Mouse (Mus musculus) heart, embryonic 13.5 days (tissue): ENCODE data around the gene Msl1. TPM values are rescaled to one million over a fixed set of nuclear protein-coding genes. Genes with fewer than 3 reads are reported as not detected.

Experiments
- ATAC-seq: fragments of 200-750 bp; cut with Nextera tagmentation; 2 replicates; pipeline ENCODE4 v1.8.0; 2017; ENCODE audit warnings: moderate TSS enrichment; ENCODE audit not compliant: insufficient number of reproducible peaks, low FRiP score, low TSS enrichment; ENCODE audit errors: extremely low read depth
- H3K27ac ChIP-seq: fragments of 300-500 bp; sonication (generic); replicated peaks from 2 replicates; pipeline ENCODE4 v1.5.1; 2015; ENCODE audit warnings: moderate library complexity, mild to moderate bottlenecking, inconsistent platforms
- H3K27me3 ChIP-seq: fragments of 300-500 bp; sonication (generic); replicated peaks from 2 replicates; pipeline ENCODE4 v1.6.1; 2015; ENCODE audit warnings: mild to moderate bottlenecking, inconsistent platforms
- H3K36me3 ChIP-seq: fragments of 300-500 bp; sonication (generic); 2 replicates; pipeline ENCODE4 v1.6.1; 2015; ENCODE audit warnings: mild to moderate bottlenecking, inconsistent platforms
- H3K4me1 ChIP-seq: fragments of 300-500 bp; sonication (generic); 2 replicates; pipeline ENCODE4 v1.6.1; 2015; ENCODE audit warnings: inconsistent platforms
- H3K4me2 ChIP-seq: fragments of 300-500 bp; sonication (generic); 2 replicates; pipeline ENCODE4 v1.6.1; 2015; ENCODE audit warnings: inconsistent platforms, mild to moderate bottlenecking, moderate library complexity
- H3K4me3 ChIP-seq: fragments of 300-500 bp; sonication (generic); 2 replicates; pipeline ENCODE4 v1.5.1; 2015; ENCODE audit warnings: moderate library complexity, mild to moderate bottlenecking, inconsistent platforms
- H3K9ac ChIP-seq: fragments of 300-500 bp; sonication (generic); 2 replicates; pipeline ENCODE4 v1.6.1; 2015; ENCODE audit warnings: inconsistent platforms, mild to moderate bottlenecking, moderate library complexity
- H3K9me3 ChIP-seq: fragments of 300-500 bp; sonication (generic); 2 replicates; pipeline ENCODE4 v1.6.1; 2016; ENCODE audit warnings: inconsistent platforms
- WGBS: fragments of 180-500 bp; shearing (Covaris S2); methylation state at CpG from one replicate; pipeline ENCODE4 v1.1.7; 2015; ENCODE audit warnings: mixed read lengths; 5-methylcytosine and 5-hydroxymethylcytosine counted together
- polyA plus RNA-seq: library from polyadenylated mRNA; unstranded; fragments of >200 nt; fragmentation: Nextera tagmentation; extraction: Ambion mirVana; gene quantifications from 2 replicates; pipeline ENCODE4 v1.2.1, GENCODE M21; 2015

Msl1 gene
- polyA plus RNA-seq, 1 experiment from 2014 or later = 14.6 TPM

DNA sequence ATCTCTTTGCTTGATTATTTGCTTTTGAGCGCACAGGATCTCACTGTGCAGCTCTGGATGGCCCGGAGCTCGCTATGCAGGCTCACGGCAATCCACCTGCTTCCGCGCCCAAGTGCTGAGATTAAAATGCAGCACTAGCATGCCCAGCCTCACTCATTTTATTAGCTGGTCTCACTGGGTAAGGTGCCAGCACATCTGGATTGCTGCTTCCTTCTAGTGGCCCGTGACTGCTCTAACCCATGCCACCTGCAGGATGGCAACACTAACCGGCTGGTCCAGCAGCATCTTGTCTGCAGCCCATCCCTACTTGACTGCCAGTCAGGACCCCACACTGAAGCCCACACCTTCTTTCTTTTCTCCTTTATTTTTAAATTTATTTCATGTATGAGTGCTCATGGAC is 58.8 kb downstream of the Msl1 start:
- no peaks in the 10 kb centered on the region for H3K36me3 ChIP-seq
- no peak for ATAC-seq
- H3K9me3 ChIP-seq = no peaks in the 10 kb centered on the region
- H3K9ac ChIP-seq = no peak overlapping the region
- 86% methylated on average over 8 of the region's 8 CpGs for WGBS
- H3K27ac ChIP-seq = no peak overlapping the region
- H3K4me1 ChIP-seq = peaks cover 36% of the 10 kb centered on the region
- no peak overlapping the region for H3K4me3 ChIP-seq
- H3K27me3 ChIP-seq = peaks cover 18% of the 10 kb centered on the region; the same call in 1 of the 2 replicates
- no peak overlapping the region for H3K4me2 ChIP-seq

DNA sequence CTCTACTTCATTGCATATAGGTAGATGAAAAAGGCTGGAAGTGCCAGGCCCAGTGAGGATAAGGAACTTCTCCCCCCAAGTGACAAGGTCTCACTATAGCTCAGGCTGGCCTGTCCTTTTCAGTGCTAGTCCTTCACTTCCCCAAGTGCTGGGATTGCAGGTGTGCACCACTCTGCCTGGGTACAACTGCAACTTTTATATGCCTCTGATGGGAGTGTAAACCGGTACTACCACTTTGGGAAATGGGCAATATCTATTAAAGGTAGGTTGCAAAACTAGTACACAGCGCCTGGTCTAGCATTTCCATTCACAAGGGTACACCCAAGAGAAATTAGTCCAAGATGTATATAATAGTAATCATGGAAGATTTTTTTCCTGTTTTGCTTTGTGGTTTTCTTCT is 59.3 kb downstream of the Msl1 start:
- 86% methylated on average over 2 of the region's 2 CpGs for WGBS
- Histone ChIP-seq H3K4me2 (no peak overlapping the region), H3K27me3 (peaks cover 14% of the 10 kb centered on the region; the same call in 1 of the 2 replicates), H3K36me3 (no peaks in the 10 kb centered on the region), H3K4me1 (peaks cover 30% of the 10 kb centered on the region), H3K9ac (no peak overlapping the region), H3K9me3 (no peaks in the 10 kb centered on the region), H3K4me3 (no peak overlapping the region), H3K27ac (no peak overlapping the region)
- no peak for ATAC-seq

Other genes with a start within 250 kb of the Msl1 start
- gene Ikzf3, start 249.5 kb upstream of the Msl1 start, polyA plus RNA-seq = 0.13 TPM in 1 of 2 replicates, not detected in the other
- 0.15 and 0.34 TPM in 2 replicates for gene Zpbp2, start 244.4 kb upstream of the Msl1 start, polyA plus RNA-seq
- gene Ormdl3, start 208.1 kb upstream of the Msl1 start, polyA plus RNA-seq = 63.4 and 76.8 TPM in 2 replicates
- gene Lrrc3c, start 197.2 kb upstream of the Msl1 start, polyA plus RNA-seq = not detected in 2 replicates
- gene Gm12355, start 169.9 kb upstream of the Msl1 start, polyA plus RNA-seq = 0.28 and 0.55 TPM in 2 replicates
- gene Gsdma3, start 169.2 kb upstream of the Msl1 start, polyA plus RNA-seq = not detected in 2 replicates
- not detected in 2 replicates for gene Gsdma2, start 148.8 kb upstream of the Msl1 start, polyA plus RNA-seq
- gene Gsdma, start 131.2 kb upstream of the Msl1 start, polyA plus RNA-seq = 0.12 TPM in 1 of 2 replicates, not detected in the other
- gene Psmd3, start 113.0 kb upstream of the Msl1 start, polyA plus RNA-seq = 165 and 167 TPM in 2 replicates
- not detected in 2 replicates for gene Csf3, start 94.3 kb upstream of the Msl1 start, polyA plus RNA-seq
- gene Med24, start 66.1 kb upstream of the Msl1 start, polyA plus RNA-seq = 35.1 and 37.4 TPM in 2 replicates
- 30.0 and 32.0 TPM in 2 replicates for gene Thra, start 54.9 kb upstream of the Msl1 start, polyA plus RNA-seq
- 5.9 and 6.4 TPM in 2 replicates for gene Nr1d1, start 20.2 kb upstream of the Msl1 start, polyA plus RNA-seq
- 22.3 and 23.1 TPM in 2 replicates for gene Casc3, start 9.4 kb downstream of the Msl1 start, polyA plus RNA-seq
- gene Rapgefl1, start 41.3 kb downstream of the Msl1 start, polyA plus RNA-seq = 0.64 and 0.98 TPM in 2 replicates
- gene Wipf2, start 68.1 kb downstream of the Msl1 start, polyA plus RNA-seq = 2.3 and 2.6 TPM in 2 replicates
- gene Cdc6, start 112.3 kb downstream of the Msl1 start, polyA plus RNA-seq = 21.1 and 22.9 TPM in 2 replicates
- gene Rara, start 132.3 kb downstream of the Msl1 start, polyA plus RNA-seq = 27.9 and 28.3 TPM in 2 replicates
- 1.3 and 3.3 TPM in 2 replicates for gene Gjd3, start 187.5 kb downstream of the Msl1 start, polyA plus RNA-seq
- gene Top2a, start 228.7 kb downstream of the Msl1 start, polyA plus RNA-seq = 158 and 170 TPM in 2 replicates
- gene Igfbp4, start 245.7 kb downstream of the Msl1 start, polyA plus RNA-seq = 371 and 397 TPM in 2 replicates